Mouse (Mus musculus): Measurements from ENCODE around the gene Mdga1.

Mdga1 gene

DNA sequence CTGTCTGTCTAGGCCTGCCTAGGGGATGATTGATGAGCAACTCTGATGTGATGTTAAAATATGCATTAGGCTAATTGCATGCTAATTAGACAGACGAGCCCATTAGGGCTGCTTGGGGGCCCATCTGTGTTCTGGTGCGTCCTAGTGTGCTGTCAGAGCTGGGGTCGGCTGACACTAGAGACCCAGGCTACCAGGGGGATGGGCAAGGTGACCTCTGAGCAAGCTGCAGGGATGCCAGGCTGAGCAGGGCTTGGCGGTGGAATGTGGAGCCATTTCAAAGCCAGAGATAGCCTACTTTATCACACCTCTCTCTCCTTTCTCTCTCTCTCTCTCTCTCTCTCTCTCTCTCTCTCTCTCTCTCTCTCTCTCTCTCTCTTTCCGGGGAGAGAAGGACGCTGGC is 49.8 kb downstream of the Mdga1 start:
- DNase-seq (ENCODE audit: low spot score): no peak

DNA sequence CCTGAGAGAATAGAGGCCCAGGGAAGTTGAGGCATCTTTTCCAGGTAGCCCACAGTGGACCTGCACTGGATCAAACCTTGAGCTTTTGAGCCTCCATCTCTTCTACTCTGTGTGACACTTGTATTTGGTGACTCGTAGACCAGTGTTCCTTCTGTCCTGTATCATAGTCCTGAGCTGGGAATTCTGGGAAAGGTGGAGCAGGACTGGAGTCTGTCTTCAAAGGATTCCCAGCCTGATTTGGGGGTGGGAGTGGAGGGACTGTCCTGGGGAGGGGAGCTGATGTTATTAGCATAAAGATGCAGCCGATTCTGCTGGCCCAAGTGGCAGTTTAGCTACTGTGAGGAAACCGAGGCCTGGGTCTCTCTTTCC is 50.4 kb downstream of the Mdga1 start:
- no peak for DNase-seq (ENCODE audit: low spot score)

DNA sequence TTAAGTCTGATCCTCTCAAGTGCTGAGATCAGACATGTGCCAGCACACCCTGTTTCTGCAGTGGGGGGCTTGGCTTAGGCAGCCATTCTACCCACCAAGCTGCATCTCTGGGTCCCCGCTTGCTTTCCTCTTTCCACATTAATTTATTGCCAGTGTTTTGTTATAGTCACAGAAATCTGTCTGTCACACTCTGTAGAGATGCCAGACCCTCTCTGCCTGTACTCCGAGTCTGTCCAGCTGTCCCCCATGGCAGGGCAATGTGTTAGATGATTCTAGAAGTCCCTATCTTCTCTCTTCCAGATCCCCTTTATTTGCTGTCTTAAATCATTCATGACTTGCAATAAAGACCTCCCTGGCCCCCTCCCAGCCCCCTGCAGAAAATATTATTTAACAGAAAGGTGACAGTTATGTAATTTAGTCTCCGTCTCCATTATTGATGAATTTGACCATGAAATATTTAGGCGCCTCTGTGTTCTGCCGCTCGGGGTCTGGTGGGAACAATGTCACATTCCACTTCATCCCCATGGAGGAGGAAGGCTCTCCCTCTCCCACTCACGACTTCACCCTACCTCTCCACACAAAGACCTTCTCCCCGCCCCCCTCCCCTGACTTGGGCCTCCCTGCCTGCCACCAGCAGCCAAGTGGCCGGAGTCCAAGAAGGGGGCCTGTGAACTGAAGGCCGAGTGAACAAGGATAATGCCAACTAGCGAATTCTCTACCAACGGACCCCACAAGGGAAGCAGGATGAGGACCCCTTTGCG is 50.9 kb downstream of the Mdga1 start:
- no peak for DNase-seq (ENCODE audit: low spot score)

DNA sequence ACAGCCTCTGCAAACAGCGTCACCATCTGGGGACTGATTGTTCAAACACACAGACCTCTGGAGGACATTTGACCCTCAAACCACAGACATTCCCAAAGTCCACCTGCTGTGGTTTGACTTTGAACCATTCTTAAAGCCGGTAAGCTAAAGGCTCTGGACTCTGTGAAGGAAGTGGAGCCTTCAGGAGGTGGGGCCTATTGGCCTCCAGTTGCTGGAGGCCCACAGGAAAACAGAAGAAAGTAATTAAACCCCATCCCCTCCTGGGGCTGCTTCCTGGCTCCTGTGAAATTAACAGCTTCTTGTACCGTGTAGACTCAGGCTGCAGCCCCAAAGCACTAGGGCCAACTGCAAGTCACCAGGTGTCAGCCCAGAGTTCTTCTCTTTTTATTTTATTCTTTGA is 52.9 kb downstream of the Mdga1 start:
- no peak for DNase-seq (ENCODE audit: low spot score)

- no peak for DNase-seq (ENCODE audit: low spot score)
Measured at GRCm38 (mm10) chr17:29915820-29916219, 54.1 kb downstream of the Mdga1 start.

- no peak for DNase-seq (ENCODE audit: low spot score)
Measured at GRCm38 (mm10) chr17:29913301-29913965, 56.5 kb downstream of the Mdga1 start.

- DNase-seq (ENCODE audit: low spot score): no peak
Measured at GRCm38 (mm10) chr17:29912733-29913132, 57.2 kb downstream of the Mdga1 start.

DNA sequence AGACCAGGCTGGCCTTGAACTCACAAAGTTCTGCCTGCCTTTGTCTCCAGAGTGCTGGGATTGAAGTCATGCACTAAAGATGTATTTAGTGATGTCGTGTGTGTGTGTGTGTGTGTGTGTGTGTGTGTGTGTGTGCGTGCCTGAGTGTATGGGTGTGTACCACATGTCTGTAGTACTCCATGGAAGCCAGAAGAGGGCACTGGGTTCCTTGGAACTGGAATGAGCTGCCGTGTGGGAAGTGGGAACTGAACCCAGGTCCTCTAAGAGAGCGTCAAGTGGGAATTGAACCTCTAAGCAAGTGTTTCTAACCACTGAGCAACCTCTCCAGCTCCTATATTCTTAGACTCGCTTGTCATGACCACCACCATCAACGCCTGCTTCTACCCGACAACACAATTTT is 60.9 kb downstream of the Mdga1 start:
- DNase-seq (ENCODE audit: low spot score): no peak

GRCm38 (mm10) chr17:29904694-29905093 is 65.2 kb downstream of the Mdga1 start:
- DNase-seq (ENCODE audit: low spot score): no peak

GRCm38 (mm10) chr17:29902406-29903155 is 67.3 kb downstream of the Mdga1 start:
- no peak for DNase-seq (ENCODE audit: low spot score)

- DNase-seq (ENCODE audit: low spot score): no peak
Measured at GRCm38 (mm10) chr17:29900289-29900688, 69.6 kb downstream of the Mdga1 start.

DNA sequence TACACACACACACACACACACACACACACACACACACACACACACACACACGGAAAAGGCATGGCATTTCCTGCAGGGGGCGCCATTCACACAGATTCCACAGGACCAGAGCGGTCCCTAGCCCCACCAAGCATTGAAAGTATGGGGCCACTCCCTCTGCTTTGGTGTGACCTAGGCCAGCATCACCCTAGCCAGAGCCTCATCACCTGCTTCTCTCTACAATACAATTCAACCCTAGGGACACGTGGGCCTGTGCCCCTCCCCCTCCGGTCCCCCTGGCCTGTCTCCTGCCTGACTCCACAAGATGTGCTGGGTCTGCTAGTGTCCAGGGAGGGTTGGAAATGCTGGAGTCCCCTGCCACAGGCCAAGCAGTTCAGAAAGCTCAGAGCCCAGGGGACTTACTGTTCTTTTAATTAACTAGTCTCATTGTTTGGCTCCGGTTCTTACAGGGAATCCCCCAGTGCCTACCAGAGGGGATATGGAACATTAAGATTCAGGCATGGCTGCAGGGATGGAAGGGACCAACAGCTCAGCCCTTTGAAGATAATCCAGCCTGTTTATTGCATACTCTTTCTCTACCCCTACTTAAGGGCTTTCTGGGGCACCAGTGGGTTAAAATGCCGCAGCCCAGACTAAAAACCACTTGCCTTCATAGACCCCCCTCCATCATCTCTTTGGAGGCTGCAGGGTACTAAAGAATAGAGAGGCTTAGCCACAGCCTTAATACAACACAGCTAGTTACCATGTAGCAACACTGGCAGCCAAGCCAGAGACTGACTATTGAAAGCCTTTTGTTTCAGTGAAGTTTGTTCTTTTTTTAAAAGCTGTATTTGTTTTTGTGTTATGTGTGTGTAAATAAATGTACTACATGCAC is 73.5 kb downstream of the Mdga1 start:
- DNase-seq (ENCODE audit: low spot score): peak; percentile 22

DNA sequence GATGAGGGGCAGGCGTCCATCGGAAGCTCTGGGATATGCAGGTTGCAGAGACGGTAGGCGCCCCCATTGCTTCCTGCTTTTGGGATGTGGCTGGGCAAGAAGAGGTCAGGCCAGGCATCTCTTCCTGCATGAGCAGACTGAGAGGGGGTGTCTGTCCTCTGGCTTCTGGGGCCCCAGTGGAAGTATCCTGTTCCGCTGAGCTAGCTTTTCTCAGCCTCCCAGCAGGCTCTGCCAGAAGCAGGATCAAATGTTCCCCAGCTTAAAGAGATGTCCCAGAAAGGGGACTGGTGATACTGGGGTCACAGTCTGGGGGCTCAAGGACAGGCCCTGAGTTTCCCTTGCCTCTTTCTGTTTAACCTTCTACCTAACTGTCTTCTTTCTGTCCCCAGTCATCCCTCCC is 74.3 kb downstream of the Mdga1 start:
- no peak for DNase-seq (ENCODE audit: low spot score)

GRCm38 (mm10) chr17:29894965-29895364 is 74.9 kb downstream of the Mdga1 start:
- no peak for DNase-seq (ENCODE audit: low spot score)

DNA sequence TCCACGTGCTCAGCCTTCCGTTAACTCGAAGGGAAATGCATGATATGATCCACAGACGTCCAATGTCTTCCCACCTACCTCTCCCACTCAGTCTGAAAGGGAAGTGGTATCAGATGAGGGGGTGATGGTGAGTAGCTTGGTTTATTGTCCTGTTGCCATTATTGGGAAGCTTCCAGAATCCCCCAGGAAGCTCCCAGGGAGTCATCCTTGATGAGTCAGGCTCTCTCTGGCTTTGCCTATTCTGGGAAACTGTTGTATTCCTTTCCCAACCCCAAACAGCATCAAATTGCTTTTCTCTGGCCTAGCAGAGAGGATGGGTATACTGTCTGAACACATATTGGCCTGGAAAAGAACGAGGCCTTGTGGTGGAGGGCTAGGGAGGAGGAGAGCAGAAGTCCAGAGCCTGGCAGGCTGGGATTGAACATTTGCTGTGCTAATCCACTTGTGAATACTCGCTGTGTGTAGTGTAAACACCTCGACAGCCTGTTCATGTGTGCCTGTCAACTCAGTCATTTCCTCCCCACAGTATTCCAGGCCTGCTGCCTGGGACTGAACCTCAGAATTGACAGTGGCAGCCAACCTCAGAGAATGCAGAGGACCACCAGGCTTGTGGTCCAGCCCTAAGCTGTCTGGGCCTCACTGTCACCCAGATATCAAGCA is 79.3 kb downstream of the Mdga1 start:
- no peak for DNase-seq (ENCODE audit: low spot score)

DNA sequence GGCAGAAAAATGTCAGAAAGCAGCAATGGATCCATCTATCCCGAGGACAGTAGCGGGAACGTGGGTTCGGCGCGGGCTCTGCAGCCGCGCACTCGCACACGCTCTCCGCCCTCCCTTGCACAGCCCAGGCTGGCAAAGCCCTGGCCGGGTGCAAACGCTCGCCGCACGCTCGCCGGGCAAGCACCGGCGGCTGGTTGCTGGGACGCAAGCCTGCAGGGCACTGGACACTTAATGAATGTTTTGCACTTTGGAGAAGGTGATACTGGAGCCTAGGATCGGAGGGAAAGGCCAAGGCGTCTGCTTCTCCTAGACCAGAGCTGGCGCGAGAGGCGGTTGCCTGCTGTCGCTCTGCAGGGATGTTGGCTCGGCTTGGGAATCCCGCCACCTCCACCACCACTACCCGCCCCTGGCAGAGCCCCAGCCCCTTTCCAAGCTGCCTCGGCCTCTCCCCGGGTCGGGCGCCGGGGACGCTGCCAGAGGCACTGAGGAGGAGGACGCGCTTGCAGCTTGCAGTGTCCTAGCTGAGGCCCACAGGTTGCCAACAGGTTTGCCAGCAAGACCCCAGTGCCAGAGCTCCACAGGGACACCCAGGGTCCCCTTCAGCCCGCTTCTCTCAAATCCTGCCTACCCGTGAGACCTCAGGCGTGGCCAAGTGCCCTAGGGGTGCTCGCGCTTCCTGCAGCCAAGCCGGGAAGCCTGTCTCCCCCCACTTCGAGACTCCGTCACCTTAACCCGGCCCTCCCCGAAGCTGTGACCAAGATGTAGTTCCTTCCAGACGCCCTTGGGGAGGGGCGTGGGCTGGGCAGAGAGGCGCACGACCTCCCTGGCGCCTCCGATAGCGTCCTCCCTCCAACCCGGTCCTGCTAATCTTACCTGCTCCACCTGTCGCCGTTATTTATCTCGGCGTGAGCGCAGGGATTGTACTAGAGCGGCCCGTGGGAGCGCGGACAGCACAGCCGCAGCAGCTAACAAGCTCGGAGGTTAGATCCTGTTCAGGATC is 80.6 kb downstream of the Mdga1 start:
- peak; percentile 46 for DNase-seq (ENCODE audit: low spot score)

GRCm38 (mm10) chr17:29887881-29888826 is 81.7 kb downstream of the Mdga1 start:
- peak; percentile 59 for DNase-seq (ENCODE audit: low spot score)

GRCm38 (mm10) chr17:29887271-29887880 is 82.5 kb downstream of the Mdga1 start:
- DNase-seq (ENCODE audit: low spot score): no peak

Measured in ovary, postnatal 36 days (tissue).